Mouse (Mus musculus) brain, embryonic 14.5 days (tissue): ENCODE measurements around the gene Jdp2. TPM values are rescaled to one million over a fixed set of nuclear protein-coding genes. Genes with fewer than 3 reads are reported as not detected.

ENCODE experiments used
- DNase-seq: peaks from one replicate; pipeline ENCODE4 v3.0.0-alpha.2; 2011; ENCODE audit warnings: low read depth
- CTCF ChIP-seq: fragments of 200-500 bp; IDR thresholded peaks from 2 replicates; pipeline ENCODE4 v1.5.1; 2012; ENCODE audit warnings: inconsistent platforms, mild to moderate bottlenecking, moderate library complexity, borderline replicate concordance; ENCODE audit not compliant: insufficient read depth, insufficient read length; ENCODE audit errors: extremely low read depth
- POLR2A ChIP-seq: fragments of 200-500 bp; IDR thresholded peaks from 2 replicates; pipeline ENCODE4 v1.6.1; 2012; ENCODE audit warnings: mild to moderate bottlenecking, inconsistent platforms, borderline replicate concordance; ENCODE audit not compliant: poor library complexity, insufficient read depth, insufficient read length, severe bottlenecking; ENCODE audit errors: extremely low read depth
- polyA plus RNA-seq: library from polyadenylated mRNA; depleted of rRNA; stranded (reverse); fragments of >200 nt; gene quantifications from 2 replicates; pipeline ENCODE4 v1.2.3, GENCODE M21; 2012

Jdp2 gene
- polyA plus RNA-seq, 1 experiment, result 11.9 TPM

DNA sequence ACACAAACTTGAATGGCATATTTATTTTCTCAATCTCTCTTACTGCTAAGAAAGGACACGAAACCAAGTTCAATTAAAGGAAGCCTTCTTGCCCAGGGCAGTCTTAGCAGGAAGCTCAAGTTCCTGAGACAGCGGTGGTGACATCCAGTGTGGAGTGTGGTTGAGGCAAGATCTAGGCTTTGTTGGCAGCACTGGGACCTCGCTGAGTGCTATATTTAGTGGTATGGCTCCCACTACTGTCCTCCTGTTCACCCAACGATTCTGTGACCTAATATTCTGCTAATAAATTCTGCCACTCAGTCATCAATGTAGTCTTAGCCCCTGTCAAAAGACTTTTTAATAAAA lies 23.4 kb upstream of the Jdp2 start:
- no peak for TF ChIP-seq CTCF
- no peak for TF ChIP-seq POLR2A
- DNase-seq, result no peak

DNA sequence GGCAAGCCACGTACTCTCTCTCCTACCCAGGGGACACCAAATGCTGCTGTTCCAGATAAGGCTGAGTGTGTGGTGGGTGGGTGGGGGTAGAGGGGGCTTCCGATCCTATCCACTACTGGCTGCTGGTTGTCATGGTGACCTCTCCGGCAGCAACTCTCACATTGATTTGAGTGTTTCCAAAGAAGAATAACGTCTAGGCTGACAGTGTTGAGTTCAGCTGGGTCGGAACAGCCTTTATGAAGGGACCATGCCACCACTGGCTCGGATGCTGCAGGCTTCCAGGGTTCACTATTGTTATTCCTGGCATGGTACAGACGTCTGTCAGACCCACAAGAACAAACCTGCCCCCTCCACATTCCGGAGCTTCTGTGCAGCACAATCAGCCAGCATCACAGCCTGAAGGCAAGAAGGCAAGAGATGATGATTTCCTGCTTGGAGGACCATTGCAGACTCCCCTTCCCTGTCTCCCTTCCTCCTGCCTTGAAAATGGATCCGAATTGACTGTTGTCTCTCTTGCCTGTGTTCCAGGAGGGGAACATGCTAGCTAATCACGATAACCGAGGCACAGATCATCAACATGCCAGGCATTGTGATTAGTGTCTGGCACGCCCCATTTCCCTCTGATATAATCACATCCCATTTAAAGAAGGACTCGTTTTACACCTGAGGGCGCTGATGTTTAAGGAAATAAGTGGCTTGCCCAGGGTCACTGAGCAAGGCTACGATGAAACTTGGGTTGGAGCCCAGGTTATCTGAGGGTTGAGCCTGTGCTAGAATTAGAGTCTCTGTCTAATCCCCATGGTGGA lies 17.4 kb upstream of the Jdp2 start:
- DNase-seq, result peak; percentile 78
- TF ChIP-seq POLR2A (no peak), CTCF (no peak)

DNA sequence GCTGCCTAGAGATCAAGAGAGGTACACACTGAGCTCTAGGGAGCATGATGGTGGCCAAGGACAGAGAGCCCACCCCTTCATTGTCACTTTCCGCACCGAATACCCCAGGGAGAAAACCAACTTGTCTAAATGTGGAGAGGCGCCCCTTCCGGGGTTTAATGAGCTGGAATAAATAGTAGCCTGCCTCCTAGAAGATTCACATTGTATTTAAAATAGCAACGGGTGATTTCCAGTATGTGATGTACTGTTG lies 16.8 kb upstream of the Jdp2 start:
- TF ChIP-seq CTCF (no peak), POLR2A (no peak)
- DNase-seq, result no peak

DNA sequence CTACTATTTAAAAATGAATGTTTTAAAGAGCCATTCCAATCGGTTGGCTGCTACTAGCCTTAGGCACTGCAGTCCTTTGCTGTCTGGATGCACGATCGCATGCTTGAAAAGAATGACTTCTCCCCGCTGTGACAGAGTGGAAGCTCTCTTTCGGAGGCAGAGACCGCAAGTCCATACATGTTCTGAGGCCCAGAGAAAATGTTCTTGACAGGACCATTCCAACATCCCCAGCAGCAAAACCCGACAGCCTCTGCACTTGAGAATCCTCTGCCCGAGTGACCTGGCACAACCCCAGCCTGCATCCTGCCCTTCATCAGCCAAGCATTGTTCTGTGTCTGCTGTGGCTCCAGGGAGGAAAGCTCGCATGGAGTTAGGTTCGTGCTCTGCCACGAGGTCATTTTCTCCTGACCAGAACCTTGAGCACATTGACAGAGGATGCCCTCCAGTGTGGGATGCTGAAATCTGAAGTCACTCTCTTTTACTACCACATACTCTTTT lies 13.0 kb upstream of the Jdp2 start:
- TF ChIP-seq POLR2A (no peak), CTCF (no peak)
- no peak for DNase-seq

DNA sequence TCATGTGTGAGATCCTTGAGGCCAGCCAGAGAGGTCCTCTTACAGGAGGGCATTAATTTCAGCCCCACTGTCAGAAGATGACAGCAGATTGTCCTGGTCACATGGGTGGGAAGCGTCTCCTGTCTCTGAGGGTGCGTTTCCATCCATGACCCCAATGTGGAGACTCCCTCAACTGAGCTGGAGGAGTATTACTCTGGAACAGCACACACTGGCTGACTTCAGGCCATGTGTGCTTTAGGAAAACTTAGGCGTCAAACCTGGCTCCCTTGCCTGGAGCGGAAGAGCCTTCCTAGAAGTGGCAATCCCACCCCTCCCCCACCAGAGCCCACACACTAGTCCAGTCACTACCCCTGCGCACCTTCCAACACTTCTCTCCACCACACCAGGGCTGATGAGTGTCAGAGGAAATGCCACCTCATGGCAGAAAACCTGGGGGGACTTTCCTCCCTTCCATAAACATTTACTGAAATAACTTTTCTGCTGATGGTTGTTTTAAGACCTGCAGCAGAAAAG lies 8.9 kb upstream of the Jdp2 start:
- TF ChIP-seq CTCF (no peak), POLR2A (no peak)
- no peak for DNase-seq

DNA sequence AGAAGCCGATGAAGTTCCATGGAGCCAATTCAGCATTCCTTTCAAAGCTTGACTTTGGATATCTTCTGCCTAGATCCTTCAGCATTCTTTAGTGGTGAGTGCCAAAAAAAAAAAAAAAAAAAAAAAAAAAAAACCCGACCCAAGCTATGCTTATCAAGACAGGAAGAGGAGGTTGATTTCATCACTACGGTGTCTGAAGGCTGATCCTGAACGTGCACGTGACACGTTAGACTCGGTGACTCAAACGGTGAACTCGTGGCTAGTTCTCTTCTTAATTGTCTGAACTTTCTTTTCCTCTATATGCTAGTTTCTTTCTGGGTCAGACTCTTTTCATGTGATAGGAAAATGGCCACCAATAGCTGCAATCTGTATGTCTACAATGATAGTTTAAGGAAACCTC lies 5.9 kb upstream of the Jdp2 start:
- no peak for DNase-seq
- TF ChIP-seq CTCF (no peak), POLR2A (no peak)

DNA sequence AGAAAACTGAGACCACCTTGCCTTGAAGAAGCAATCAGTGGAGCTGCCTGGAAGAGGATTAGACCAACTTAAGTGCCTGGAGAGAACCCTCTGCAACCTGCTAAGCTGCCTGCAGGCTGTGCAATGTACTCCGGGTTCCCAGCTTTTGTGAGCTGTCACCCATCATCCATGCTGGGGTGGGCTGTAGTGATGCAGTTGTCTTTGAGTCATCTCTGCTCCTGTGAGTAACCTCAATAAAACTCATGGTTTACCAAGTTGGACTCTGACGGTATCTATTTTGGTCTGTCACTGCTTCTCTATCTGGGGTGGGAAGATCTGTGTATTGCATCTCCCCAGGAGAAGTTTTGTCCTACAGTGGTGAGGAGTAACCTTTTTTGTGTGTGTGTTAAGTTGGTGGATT lies 4.4 kb upstream of the Jdp2 start:
- DNase-seq, result no peak
- TF ChIP-seq POLR2A, result no peak
- TF ChIP-seq CTCF, result no peak

DNA sequence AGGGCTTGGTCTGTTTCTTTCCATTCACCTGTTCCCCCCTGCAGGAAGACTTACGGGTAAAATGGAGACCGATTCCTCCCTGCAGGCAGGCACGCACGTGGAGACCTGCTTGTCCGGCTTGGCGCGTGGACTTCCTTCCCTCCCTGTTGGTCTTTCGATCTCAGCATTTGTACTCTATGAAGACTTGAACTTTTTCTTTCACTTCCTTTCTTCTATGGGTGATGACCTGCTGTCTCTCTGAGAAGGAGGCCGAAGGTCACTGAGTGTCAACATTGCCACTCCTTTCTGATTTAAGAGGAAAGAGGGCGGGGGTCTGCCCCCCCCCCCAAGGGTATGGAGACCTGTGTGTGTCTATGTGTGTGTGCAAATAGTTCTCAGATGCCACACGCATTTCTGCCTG lies 774 bp upstream of the Jdp2 start:
- TF ChIP-seq POLR2A, result no peak
- no peak for TF ChIP-seq CTCF
- DNase-seq, result no peak

DNA sequence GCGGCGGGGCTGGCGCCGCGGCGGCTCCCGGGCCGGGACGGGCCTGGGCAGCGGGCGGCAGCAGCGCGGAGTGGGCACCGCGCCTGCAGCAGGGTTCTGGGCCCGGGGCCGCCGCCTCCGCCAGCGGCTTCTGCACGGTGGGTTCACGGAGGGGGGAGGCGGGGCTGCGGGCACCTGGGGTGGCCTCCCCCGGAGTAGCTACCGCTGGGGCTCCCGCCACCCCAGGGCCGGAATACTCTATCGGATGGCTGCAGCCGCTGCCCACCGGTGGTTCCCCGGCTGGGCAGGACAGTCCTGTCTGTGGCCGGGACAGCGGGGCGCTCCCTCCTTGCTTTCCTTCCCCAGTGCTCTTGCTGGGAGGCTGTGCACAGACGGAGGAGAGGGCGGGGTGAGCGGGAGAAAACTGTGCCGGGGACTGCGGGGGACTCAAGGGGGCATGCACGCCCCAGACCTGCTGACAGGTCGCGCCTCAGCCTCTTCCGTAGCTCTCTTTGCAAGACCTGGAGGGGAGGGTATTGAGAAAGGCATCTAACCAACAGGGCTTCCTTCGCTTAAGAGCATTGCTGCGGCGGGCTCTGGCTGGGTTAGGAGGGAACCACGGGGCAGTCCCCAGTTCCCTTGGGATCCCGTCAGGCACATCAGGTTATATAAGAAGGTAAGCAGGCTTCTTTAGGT lies 788 bp downstream of the Jdp2 start:
- no peak for TF ChIP-seq POLR2A
- no peak for TF ChIP-seq CTCF
- DNase-seq, result peak; percentile 66

DNA sequence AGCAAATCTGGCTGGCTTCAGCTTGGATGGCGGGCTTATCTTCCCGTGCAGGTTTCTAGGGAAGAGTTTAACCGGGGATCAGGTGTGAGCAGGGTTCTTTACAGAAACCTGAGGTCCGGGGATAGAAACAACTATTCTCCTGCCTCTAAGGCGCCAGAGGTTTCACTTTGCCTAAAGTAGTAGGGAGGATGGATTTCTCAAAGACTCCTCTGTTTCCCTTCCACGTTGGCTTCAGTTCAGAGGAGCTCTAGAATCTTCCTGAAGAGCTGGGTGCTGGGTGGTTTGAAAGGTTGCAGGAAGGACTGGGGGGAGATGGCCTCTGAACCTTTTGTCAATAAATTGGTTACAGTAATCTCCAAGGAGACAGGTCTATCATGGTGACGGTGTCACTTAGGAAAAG lies 1.8 kb downstream of the Jdp2 start:
- TF ChIP-seq CTCF, result no peak
- TF ChIP-seq POLR2A, result no peak
- DNase-seq, result no peak

DNA sequence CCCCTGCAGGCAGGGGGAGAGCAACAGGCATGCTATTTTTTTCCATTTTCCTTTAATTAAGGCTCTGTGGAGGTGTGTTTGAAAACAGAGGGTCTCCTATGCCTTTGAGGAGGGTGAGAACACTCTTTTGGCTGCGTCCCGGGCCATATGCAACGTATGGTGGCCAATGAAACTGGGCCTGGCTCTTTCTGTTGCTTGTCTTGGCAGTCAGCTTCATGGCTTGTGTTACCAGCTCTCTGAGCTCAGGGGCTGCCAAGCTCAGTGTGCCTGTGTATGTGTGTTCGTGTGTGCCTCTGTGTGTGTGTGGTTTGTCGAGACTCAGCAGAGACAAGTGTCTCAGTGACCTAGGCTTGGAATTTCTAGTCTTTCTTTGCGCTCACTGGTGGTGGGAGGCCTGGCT lies 2.7 kb downstream of the Jdp2 start:
- peak; percentile 73 for DNase-seq
- no peak for TF ChIP-seq POLR2A
- no peak for TF ChIP-seq CTCF

DNA sequence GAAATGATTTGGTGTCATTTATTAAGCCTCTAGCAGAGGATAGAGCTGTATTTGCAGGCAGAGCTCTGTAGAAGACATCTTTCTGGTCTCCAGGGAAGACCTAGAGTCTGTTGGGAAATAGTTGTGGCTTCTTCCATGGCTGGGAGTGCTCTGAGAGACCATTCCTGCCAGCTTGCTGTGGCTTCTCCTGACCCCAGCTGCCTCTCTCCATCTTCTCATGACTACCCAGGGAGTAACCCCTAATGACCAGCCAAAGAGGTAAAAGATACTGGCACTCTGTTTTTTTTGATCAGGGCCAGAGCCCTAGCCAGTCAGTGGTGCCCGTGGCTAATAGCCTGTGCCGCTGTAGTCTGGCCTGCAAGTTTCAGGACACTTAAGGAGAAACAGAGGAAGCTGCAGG lies 3.3 kb downstream of the Jdp2 start:
- DNase-seq, result no peak
- TF ChIP-seq POLR2A, result no peak
- TF ChIP-seq CTCF, result no peak
